Mouse (Mus musculus): Measurements from ENCODE around the gene Krt24.
"Not testable (repeated sequence)": the region's sequence is repeated elsewhere in the genome, so short reads cannot be mapped to it uniquely, and the experiment has no call there.

The Krt24 gene

DNA sequence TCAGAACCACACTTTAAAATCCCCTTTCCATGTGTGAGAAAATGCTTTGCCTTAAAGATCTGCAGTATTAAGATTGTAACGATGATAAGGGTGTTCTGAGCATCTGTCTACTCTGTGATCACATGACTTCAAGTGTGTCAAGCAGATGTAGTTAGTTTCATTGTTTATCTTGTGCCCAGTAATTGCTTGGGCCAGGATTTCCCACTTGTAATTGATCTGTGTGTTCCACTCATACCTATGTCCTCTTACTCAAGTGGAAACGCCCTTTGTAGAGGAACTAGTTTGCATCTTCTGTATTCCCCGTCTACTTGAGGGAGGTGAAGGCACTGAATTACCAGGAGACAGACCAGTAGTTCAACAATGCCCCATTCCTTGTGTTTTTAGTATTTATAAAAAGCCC is 34.4 kb downstream of the Krt24 start:
- no peak for DNase-seq

DNA sequence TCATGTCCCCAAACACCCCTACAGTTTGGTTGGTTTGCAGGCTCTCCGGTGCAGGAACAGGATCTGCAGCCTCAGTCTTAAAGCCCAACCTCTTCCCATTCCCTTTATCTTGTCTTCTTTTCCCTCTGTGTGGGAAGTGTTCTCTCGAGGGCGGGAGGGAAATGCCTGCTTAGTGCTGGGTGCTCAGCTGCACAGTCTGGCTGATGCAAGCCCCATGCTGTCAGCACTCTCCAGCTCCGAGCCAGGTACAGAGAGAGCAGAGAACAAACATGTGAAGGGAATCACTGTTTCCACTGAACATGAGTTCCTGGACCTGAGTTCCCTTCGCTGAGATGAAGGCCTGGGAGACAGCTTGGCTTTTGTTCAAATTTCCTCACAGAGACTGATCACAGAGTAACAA is 34.8 kb downstream of the Krt24 start:
- no peak for DNase-seq

GRCm38 (mm10) chr11:99249115-99249514 is 35.9 kb downstream of the Krt24 start:
- peak; percentile 78 for DNase-seq

DNA sequence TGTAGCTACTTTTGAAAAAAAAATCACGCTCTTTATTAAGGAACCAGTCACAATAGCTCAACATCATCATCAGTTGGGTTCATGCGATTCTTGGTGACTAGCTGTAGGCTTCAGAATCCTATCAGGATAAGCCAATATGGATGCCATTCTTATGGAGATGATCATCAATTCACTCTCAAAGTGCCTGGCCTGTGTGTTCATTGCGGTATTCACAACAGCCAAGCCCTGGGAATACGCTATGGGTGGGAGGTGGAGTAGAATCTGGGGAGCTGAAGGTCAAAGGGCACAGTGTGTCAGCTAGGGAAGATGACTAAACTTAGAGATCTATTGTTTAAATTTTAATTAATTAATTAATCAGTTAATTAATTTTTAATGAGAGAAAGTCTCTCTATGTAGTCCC is 37.1 kb downstream of the Krt24 start:
- no peak for DNase-seq

- DNase-seq = not testable (repeated sequence)
These were observed 40.5 kb downstream of the Krt24 start for GRCm38 (mm10) chr11:99244519-99244918.

- peak; percentile 82 for DNase-seq
These were observed 41.2 kb downstream of the Krt24 start, which contains the start of gene Krt222 for GRCm38 (mm10) chr11:99243820-99244374. Gene Krt222 (minus strand): TSS chr11:99244085.

GRCm38 (mm10) chr11:99243200-99243819 is 41.8 kb downstream of the Krt24 start:
- DNase-seq = no peak

DNA sequence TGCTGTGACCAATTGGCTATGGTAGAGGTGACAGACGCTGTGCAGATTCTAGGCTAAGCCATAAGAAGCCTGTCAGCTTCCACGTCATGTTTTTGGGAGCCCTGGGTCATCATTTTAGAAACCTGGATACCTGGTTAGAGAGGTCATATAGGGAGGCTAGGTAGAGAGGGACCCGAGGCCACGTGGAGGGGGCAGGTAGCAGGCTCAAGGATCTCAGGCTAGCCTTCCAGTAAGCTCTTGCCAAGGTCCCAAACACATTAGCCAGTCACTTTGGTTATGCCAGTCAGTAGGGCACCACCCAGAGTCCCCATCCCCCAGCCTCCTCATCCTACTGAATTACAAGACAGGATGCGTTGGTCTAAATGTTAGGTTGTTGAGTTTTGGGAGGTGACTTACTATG is 43.0 kb downstream of the Krt24 start:
- no peak for DNase-seq

DNA sequence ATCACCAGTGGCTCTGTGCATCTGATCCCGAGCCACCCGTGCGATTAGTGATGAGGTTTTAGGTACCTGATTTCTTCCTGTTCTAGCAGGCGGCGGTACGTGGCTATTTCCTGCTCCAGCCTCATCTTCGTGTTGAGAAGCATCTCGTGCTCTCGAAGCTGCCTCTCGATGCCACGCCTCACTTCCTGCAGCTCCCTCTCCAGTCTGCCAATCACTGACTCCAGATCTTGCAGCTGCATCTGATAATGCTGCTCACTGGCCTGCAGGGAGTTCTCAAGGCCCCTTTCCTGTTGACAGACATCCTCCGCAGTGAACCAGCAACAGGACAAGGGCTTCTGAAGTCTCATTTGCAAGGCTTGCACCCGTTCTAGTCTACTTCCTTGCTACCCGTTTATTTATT is 46.6 kb downstream of the Krt24 start:
- no peak for DNase-seq

DNA sequence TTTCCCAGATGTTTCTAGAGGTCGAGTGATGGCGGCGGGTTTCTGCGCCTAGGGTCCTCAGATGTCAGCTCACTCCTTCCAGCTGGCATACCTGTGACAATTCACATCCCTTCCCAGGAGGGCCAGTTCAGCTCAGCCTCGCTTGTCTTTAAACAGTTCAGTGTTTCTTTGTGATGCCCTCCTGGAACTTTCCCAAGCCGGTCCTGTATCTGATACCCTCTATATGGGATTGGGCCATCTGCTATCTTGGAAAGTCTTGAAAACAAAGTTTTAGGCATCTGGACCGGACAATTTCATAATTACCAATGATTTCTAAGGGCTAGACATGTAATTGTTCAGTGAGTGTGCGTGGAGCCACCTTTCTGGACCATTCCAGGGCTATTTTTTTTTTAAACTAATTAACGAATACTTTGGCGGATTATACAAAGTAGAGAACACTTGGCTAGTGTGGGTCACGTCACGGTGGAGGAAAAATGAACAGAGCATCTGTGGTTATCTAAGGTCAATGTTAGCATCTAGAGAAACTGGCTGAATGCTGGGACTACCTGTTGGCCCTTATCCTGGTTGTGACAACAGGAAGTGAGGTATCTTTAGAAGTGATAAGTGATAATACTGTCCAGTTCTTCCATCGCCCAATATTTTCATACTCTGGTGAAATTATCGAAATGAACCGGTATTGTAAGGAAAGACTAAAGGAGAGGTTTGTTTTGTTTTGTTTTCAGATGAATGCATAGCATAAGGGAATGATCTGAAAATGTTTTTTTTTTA is 53.8 kb downstream of the Krt24 start:
- DNase-seq = no peak

GRCm38 (mm10) chr11:99230261-99231048 is 54.6 kb downstream of the Krt24 start, which contains the start of gene Smarce1:
Gene Smarce1 (minus strand): TSS chr11:99231017.
- DNase-seq = peak; percentile 76
